Mouse (Mus musculus): ENCODE results near the gene Brinp3. TPM values are rescaled to one million over a fixed set of nuclear protein-coding genes. Genes with fewer than 3 reads are reported as not detected.

Brinp3 gene
- not detected for polyA plus RNA-seq (2014; fragmentation: Illumina TruSeq; extraction: RNeasy Lipid Tissue Mini Kit (QIAGEN cat#74804); ENCODE audit: insufficient read depth, low read depth, low replicate concordance)

DNA sequence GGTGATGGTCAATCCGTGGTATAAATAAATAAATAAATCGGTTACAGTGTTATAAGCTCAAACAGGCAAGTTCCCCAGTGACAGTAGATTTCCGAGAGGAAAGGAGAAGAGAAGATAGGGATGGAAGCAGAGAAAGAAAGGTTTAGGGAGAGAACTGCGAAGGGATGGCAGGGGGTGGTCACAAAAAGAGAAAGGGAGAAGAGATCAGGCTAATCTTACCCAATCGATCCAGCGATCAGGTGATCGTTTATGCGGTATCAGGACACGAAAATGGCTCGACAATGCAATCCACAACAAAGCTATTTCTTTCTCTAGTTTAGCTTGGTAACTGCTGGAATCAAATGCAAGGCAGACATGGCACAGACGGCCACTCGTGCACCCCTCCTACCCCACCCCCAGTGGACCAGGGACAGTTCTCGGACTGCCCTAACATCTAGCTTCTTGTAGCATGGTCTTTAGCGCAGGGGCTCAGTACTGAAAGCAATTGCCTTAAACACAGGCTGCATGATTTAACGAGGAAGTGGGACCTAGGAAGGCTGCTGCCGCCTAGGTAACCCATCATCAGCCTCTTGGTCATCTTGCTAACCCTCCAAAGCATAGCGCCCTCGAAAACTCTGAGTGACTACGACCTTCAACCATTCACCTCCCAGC, at the start of gene Brinp3:
Gene Brinp3, plus strand, starts transcription at position 80 of the 651 bp plus-strand sequence.

All from lung, adult 10 weeks (tissue).